Mouse (Mus musculus): Measurements from ENCODE around the gene Adgrl2.

DNA sequence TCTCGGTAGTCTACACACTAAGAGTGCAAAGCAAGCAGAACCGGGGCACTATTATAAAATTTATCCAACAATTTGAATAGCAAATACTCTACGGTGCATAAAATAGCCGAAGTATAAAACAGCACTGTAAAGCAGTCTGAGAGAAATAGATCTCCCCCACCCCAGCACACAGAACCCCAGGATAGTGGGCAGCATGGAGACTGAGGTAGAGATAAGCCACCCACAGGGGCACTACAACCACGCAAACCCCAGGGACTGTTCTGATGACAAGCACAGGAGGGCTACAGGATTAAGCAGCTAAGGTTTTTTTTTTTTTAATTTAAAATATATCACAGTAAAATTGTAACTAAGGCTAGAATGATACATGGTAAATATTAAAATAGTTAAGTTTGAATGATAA lies 123.7 kb downstream of the Adgrl2 start:
- TF ChIP-seq POLR2A (IDR thresholded peaks at IDR 0.05; ENCODE audit: low read depth, low read length) (no peak), CTCF (IDR thresholded peaks at IDR 0.05; ENCODE audit: extremely low read depth, insufficient read length, insufficient replicate concordance, low read depth, low read length) (no peak)
